Mouse (Mus musculus): ENCODE measurements around the gene Fgfr2. TPM values are rescaled to one million over a fixed set of nuclear protein-coding genes. Genes with fewer than 3 reads are reported as not detected.

Fgfr2 gene
- polyA plus RNA-seq, 1 experiment from 2014 or later: 86.9 TPM

- Histone ChIP-seq H3K4me3 (ENCODE audit: low read depth, low read length) (no peak overlapping the region), H3K36me3 (ENCODE audit: control insufficient read depth, insufficient read depth, low read length) (no peaks in the 10 kb centered on the region), H3K27me3 (ENCODE audit: control insufficient read depth, insufficient read depth, low read length) (no peaks in the 10 kb centered on the region; the same call in 1 of the 2 replicates), H3K9ac (ENCODE audit: low read length) (no peak overlapping the region), H3K4me2 (ENCODE audit: low read depth) (no peak overlapping the region), H3K27ac (ENCODE audit: low read depth, low read length) (no peak overlapping the region), H3K9me3 (ENCODE audit: control insufficient read depth, low read length) (no peaks in the 10 kb centered on the region), H3K4me1 (ENCODE audit: control insufficient read depth, insufficient read depth, low read length) (no peaks in the 10 kb centered on the region)
- ATAC-seq (ENCODE audit: insufficient read depth, low FRiP score, low TSS enrichment) (no peak), DNase-seq (ENCODE audit: low spot score) (no peak)
- 85% methylated on average over 8 of the region's 8 CpGs for WGBS
Observed at GRCm38 (mm10) chr7:131297151-131297550, 1826.0 kb downstream of the Fgfr2 start.

- 79% methylated on average over 4 of the region's 4 CpGs for WGBS
- H3K9ac ChIP-seq (ENCODE audit: low read length): no peak overlapping the region
- H3K4me2 ChIP-seq (ENCODE audit: low read depth): no peak overlapping the region
- H3K27ac ChIP-seq (ENCODE audit: low read depth, low read length): no peak overlapping the region
- no peak for DNase-seq (ENCODE audit: low spot score)
- H3K36me3 ChIP-seq (ENCODE audit: control insufficient read depth, insufficient read depth, low read length): no peaks in the 10 kb centered on the region
- no peaks in the 10 kb centered on the region for H3K9me3 ChIP-seq (ENCODE audit: control insufficient read depth, low read length)
- H3K4me3 ChIP-seq (ENCODE audit: low read depth, low read length): no peak overlapping the region
- no peaks in the 10 kb centered on the region for H3K27me3 ChIP-seq (ENCODE audit: control insufficient read depth, insufficient read depth, low read length)
- ATAC-seq (ENCODE audit: insufficient read depth, low FRiP score, low TSS enrichment): no peak
- H3K4me1 ChIP-seq (ENCODE audit: control insufficient read depth, insufficient read depth, low read length): no peaks in the 10 kb centered on the region
Observed at GRCm38 (mm10) chr7:131265851-131266250, 1857.3 kb downstream of the Fgfr2 start.

- Histone ChIP-seq H3K27ac (ENCODE audit: low read depth, low read length) (no peak overlapping the region), H3K4me1 (ENCODE audit: control insufficient read depth, insufficient read depth, low read length) (no peaks in the 10 kb centered on the region), H3K4me2 (ENCODE audit: low read depth) (no peak overlapping the region), H3K36me3 (ENCODE audit: control insufficient read depth, insufficient read depth, low read length) (no peaks in the 10 kb centered on the region), H3K9me3 (ENCODE audit: control insufficient read depth, low read length) (no peaks in the 10 kb centered on the region), H3K9ac (ENCODE audit: low read length) (no peak overlapping the region), H3K4me3 (ENCODE audit: low read depth, low read length) (no peak overlapping the region), H3K27me3 (ENCODE audit: control insufficient read depth, insufficient read depth, low read length) (no peaks in the 10 kb centered on the region)
- no peak for ATAC-seq (ENCODE audit: insufficient read depth, low FRiP score, low TSS enrichment)
- WGBS: 88% methylated on average over 4 of the region's 4 CpGs
- DNase-seq (ENCODE audit: low spot score): no peak
Observed at GRCm38 (mm10) chr7:131264251-131264650, 1858.9 kb downstream of the Fgfr2 start.

GRCm38 (mm10) chr7:131260946-131261345 is 1862.2 kb downstream of the Fgfr2 start:
- ATAC-seq (ENCODE audit: insufficient read depth, low FRiP score, low TSS enrichment) (no peak), DNase-seq (ENCODE audit: low spot score) (no peak)

GRCm38 (mm10) chr7:131257309-131257708 is 1865.8 kb downstream of the Fgfr2 start:
- no peak overlapping the region for H3K9ac ChIP-seq (ENCODE audit: low read length)
- no peak overlapping the region for H3K4me3 ChIP-seq (ENCODE audit: low read depth, low read length)
- H3K4me2 ChIP-seq (ENCODE audit: low read depth): no peak overlapping the region
- no peaks in the 10 kb centered on the region for H3K36me3 ChIP-seq (ENCODE audit: control insufficient read depth, insufficient read depth, low read length)
- 76% methylated on average over 1 of the region's 1 CpGs for WGBS
- H3K4me1 ChIP-seq (ENCODE audit: control insufficient read depth, insufficient read depth, low read length): no peaks in the 10 kb centered on the region
- ATAC-seq (ENCODE audit: insufficient read depth, low FRiP score, low TSS enrichment): no peak
- no peaks in the 10 kb centered on the region for H3K9me3 ChIP-seq (ENCODE audit: control insufficient read depth, low read length)
- DNase-seq (ENCODE audit: low spot score): no peak
- H3K27me3 ChIP-seq (ENCODE audit: control insufficient read depth, insufficient read depth, low read length): no peaks in the 10 kb centered on the region
- H3K27ac ChIP-seq (ENCODE audit: low read depth, low read length): no peak overlapping the region

More at GRCm38 (mm10) chr7:131260946-131261345, 1862.2 kb downstream of the Fgfr2 start:
- no peaks in the 10 kb centered on the region for H3K36me3 ChIP-seq (ENCODE audit: control insufficient read depth, insufficient read depth, low read length)
- H3K27ac ChIP-seq (ENCODE audit: low read depth, low read length): no peak overlapping the region
- H3K27me3 ChIP-seq (ENCODE audit: control insufficient read depth, insufficient read depth, low read length): no peaks in the 10 kb centered on the region
- no peak overlapping the region for H3K4me2 ChIP-seq (ENCODE audit: low read depth)
- H3K9me3 ChIP-seq (ENCODE audit: control insufficient read depth, low read length): no peaks in the 10 kb centered on the region
- WGBS: 67% methylated on average over 6 of the region's 6 CpGs
- H3K4me3 ChIP-seq (ENCODE audit: low read depth, low read length): no peak overlapping the region
- no peaks in the 10 kb centered on the region for H3K4me1 ChIP-seq (ENCODE audit: control insufficient read depth, insufficient read depth, low read length)
- no peak overlapping the region for H3K9ac ChIP-seq (ENCODE audit: low read length)

GRCm38 (mm10) chr7:131256841-131257240 is 1866.3 kb downstream of the Fgfr2 start:
- no peak overlapping the region for H3K4me3 ChIP-seq (ENCODE audit: low read depth, low read length)
- H3K27me3 ChIP-seq (ENCODE audit: control insufficient read depth, insufficient read depth, low read length): no peaks in the 10 kb centered on the region
- WGBS: 94% methylated on average over 5 of the region's 5 CpGs
- no peak overlapping the region for H3K27ac ChIP-seq (ENCODE audit: low read depth, low read length)
- no peaks in the 10 kb centered on the region for H3K4me1 ChIP-seq (ENCODE audit: control insufficient read depth, insufficient read depth, low read length)
- no peaks in the 10 kb centered on the region for H3K36me3 ChIP-seq (ENCODE audit: control insufficient read depth, insufficient read depth, low read length)
- no peak for ATAC-seq (ENCODE audit: insufficient read depth, low FRiP score, low TSS enrichment)
- DNase-seq (ENCODE audit: low spot score): no peak
- no peaks in the 10 kb centered on the region for H3K9me3 ChIP-seq (ENCODE audit: control insufficient read depth, low read length)
- no peak overlapping the region for H3K4me2 ChIP-seq (ENCODE audit: low read depth)
- H3K9ac ChIP-seq (ENCODE audit: low read length): no peak overlapping the region

GRCm38 (mm10) chr7:131244993-131245392 is 1878.2 kb downstream of the Fgfr2 start:
- H3K27me3 ChIP-seq (ENCODE audit: control insufficient read depth, insufficient read depth, low read length): no peaks in the 10 kb centered on the region
- ATAC-seq (ENCODE audit: insufficient read depth, low FRiP score, low TSS enrichment) (no peak), DNase-seq (ENCODE audit: low spot score) (no peak)
- 22% methylated on average over 1 of the region's 1 CpGs for WGBS
- H3K4me1 ChIP-seq (ENCODE audit: control insufficient read depth, insufficient read depth, low read length): no peaks in the 10 kb centered on the region
- no peak overlapping the region for H3K4me3 ChIP-seq (ENCODE audit: low read depth, low read length)
- H3K9me3 ChIP-seq (ENCODE audit: control insufficient read depth, low read length): no peaks in the 10 kb centered on the region
- H3K9ac ChIP-seq (ENCODE audit: low read length): no peak overlapping the region
- H3K27ac ChIP-seq (ENCODE audit: low read depth, low read length): no peak overlapping the region
- H3K4me2 ChIP-seq (ENCODE audit: low read depth): no peak overlapping the region
- no peaks in the 10 kb centered on the region for H3K36me3 ChIP-seq (ENCODE audit: control insufficient read depth, insufficient read depth, low read length)

- Histone ChIP-seq H3K36me3 (ENCODE audit: control insufficient read depth, insufficient read depth, low read length) (no peaks in the 10 kb centered on the region), H3K9ac (ENCODE audit: low read length) (no peak overlapping the region), H3K4me1 (ENCODE audit: control insufficient read depth, insufficient read depth, low read length) (no peaks in the 10 kb centered on the region), H3K27ac (ENCODE audit: low read depth, low read length) (no peak overlapping the region), H3K4me2 (ENCODE audit: low read depth) (no peak overlapping the region), H3K27me3 (ENCODE audit: control insufficient read depth, insufficient read depth, low read length) (no peaks in the 10 kb centered on the region), H3K9me3 (ENCODE audit: control insufficient read depth, low read length) (no peaks in the 10 kb centered on the region), H3K4me3 (ENCODE audit: low read depth, low read length) (no peak overlapping the region)
- ATAC-seq (ENCODE audit: insufficient read depth, low FRiP score, low TSS enrichment) (no peak), DNase-seq (ENCODE audit: low spot score) (no peak)
Observed at GRCm38 (mm10) chr7:131236091-131236490, 1887.1 kb downstream of the Fgfr2 start.

- Histone ChIP-seq H3K4me3 (ENCODE audit: low read depth, low read length) (no peak overlapping the region), H3K4me2 (ENCODE audit: low read depth) (no peak overlapping the region), H3K9me3 (ENCODE audit: control insufficient read depth, low read length) (no peaks in the 10 kb centered on the region), H3K27ac (ENCODE audit: low read depth, low read length) (no peak overlapping the region), H3K4me1 (ENCODE audit: control insufficient read depth, insufficient read depth, low read length) (no peaks in the 10 kb centered on the region), H3K9ac (ENCODE audit: low read length) (no peak overlapping the region), H3K27me3 (ENCODE audit: control insufficient read depth, insufficient read depth, low read length) (no peaks in the 10 kb centered on the region), H3K36me3 (ENCODE audit: control insufficient read depth, insufficient read depth, low read length) (no peaks in the 10 kb centered on the region)
- ATAC-seq (ENCODE audit: insufficient read depth, low FRiP score, low TSS enrichment) (no peak), DNase-seq (ENCODE audit: low spot score) (no peak)
- 84% methylated on average over 5 of the region's 5 CpGs for WGBS
Observed at GRCm38 (mm10) chr7:131223086-131223485, 1900.1 kb downstream of the Fgfr2 start.
